Mouse (Mus musculus) liver, adult 2 months (tissue): ENCODE data around the gene Ipcef1. TPM values are rescaled to one million over a fixed set of nuclear protein-coding genes. Genes with fewer than 3 reads are reported as not detected.

Experiments
- DNase-seq: peaks from one replicate; pipeline ENCODE4 v3.0.0-alpha.2; 2011; ENCODE audit warnings: low read depth, low spot score; ENCODE audit errors: extremely low read depth
- H3K27ac ChIP-seq: fragments of 200-500 bp; replicated peaks from 2 replicates; pipeline ENCODE4 v1.5.1; 2012; ENCODE audit warnings: low read depth, mild to moderate bottlenecking, control low read depth, inconsistent platforms, low read length; ENCODE audit not compliant: insufficient read depth
- H3K27me3 ChIP-seq: fragments of 200-500 bp; 2 replicates; pipeline ENCODE4 v1.6.1; 2012; ENCODE audit warnings: mild to moderate bottlenecking, moderate library complexity, low read length, inconsistent platforms; ENCODE audit not compliant: control insufficient read depth, insufficient read depth
- H3K36me3 ChIP-seq: fragments of 200-500 bp; 2 replicates; pipeline ENCODE4 v1.6.1; 2012; ENCODE audit warnings: low read length, inconsistent platforms; ENCODE audit not compliant: control insufficient read depth, insufficient read depth
- H3K4me1 ChIP-seq: fragments of 200-500 bp; 2 replicates; pipeline ENCODE4 v1.6.1; 2011; ENCODE audit warnings: low read length; ENCODE audit not compliant: control insufficient read depth, insufficient read depth
- H3K4me3 ChIP-seq: fragments of 200-500 bp; 2 replicates; pipeline ENCODE4 v1.5.1; 2011; ENCODE audit warnings: low read depth, mild to moderate bottlenecking, control low read depth, low read length, moderate library complexity; ENCODE audit not compliant: insufficient read depth
- H3K79me2 ChIP-seq: fragments of 200-500 bp; 2 replicates; pipeline ENCODE4 v1.6.1; 2012; ENCODE audit warnings: inconsistent platforms, mild to moderate bottlenecking, low read length, moderate library complexity; ENCODE audit not compliant: control insufficient read depth, insufficient read depth
- H3K9ac ChIP-seq: fragments of 200-500 bp; 2 replicates; pipeline ENCODE4 v1.6.1; 2012; ENCODE audit warnings: low read depth, mild to moderate bottlenecking, control low read depth, inconsistent platforms, low read length
- CTCF ChIP-seq: fragments of 200-500 bp; IDR thresholded peaks from 2 replicates; pipeline ENCODE4 v1.5.1; 2011; ENCODE audit warnings: low read depth, low read length, control low read depth
- POLR2A ChIP-seq: fragments of 200-500 bp; IDR thresholded peaks from 2 replicates; pipeline ENCODE4 v1.6.1; 2011; ENCODE audit warnings: low read length, control low read depth; ENCODE audit not compliant: insufficient read depth; ENCODE audit errors: extremely low read depth
- WGBS: fragments of 180-500 bp; shearing (Covaris S2); methylation state at CpG from one replicate; pipeline ENCODE4 v1.1.7; 2018; 5-methylcytosine and 5-hydroxymethylcytosine counted together
- polyA plus RNA-seq: library from polyadenylated mRNA; depleted of rRNA; stranded (reverse); fragments of >200 nt; gene quantifications from 2 replicates; pipeline ENCODE4 v1.2.3, GENCODE M21; 2012
- total RNA-seq: library from RNA; depleted of rRNA; stranded (reverse); fragments of >200 nt; gene quantifications from 2 replicates; pipeline ENCODE4 v1.2.3, GENCODE M21; 2014

Gene Ipcef1
- total and polyA plus RNA-seq, 2 experiments = 0.04 to 0.18 TPM

GRCm38 (mm10) chr10:6977843-6978242, 74.4 kb downstream of the Ipcef1 start:
- H3K9ac ChIP-seq = no peak overlapping the region
- no peaks in the 10 kb centered on the region for H3K36me3 ChIP-seq
- WGBS = 78% methylated on average over 2 of the region's 2 CpGs
- no peaks in the 10 kb centered on the region for H3K79me2 ChIP-seq
- no peak overlapping the region for H3K4me3 ChIP-seq
- TF ChIP-seq POLR2A = no peak
- TF ChIP-seq CTCF = no peak
- H3K4me1 ChIP-seq = no peaks in the 10 kb centered on the region
- no peak overlapping the region for H3K27ac ChIP-seq
- no peaks in the 10 kb centered on the region for H3K27me3 ChIP-seq
- no peak for DNase-seq

GRCm38 (mm10) chr10:6968334-6968733, 83.9 kb downstream of the Ipcef1 start:
- no peak overlapping the region for H3K4me3 ChIP-seq
- H3K27me3 ChIP-seq = no peaks in the 10 kb centered on the region
- no peaks in the 10 kb centered on the region for H3K4me1 ChIP-seq
- WGBS = 18% methylated on average over 1 of the region's 1 CpGs
- H3K27ac ChIP-seq = no peak overlapping the region
- H3K9ac ChIP-seq = no peak overlapping the region
- no peaks in the 10 kb centered on the region for H3K36me3 ChIP-seq
- TF ChIP-seq CTCF (no peak), POLR2A (no peak)
- no peaks in the 10 kb centered on the region for H3K79me2 ChIP-seq
- no peak for DNase-seq

- no peak overlapping the region for H3K9ac ChIP-seq
- TF ChIP-seq POLR2A (no peak), CTCF (no peak)
- H3K27ac ChIP-seq = no peak overlapping the region
- no peak overlapping the region for H3K4me3 ChIP-seq
- no peaks in the 10 kb centered on the region for H3K36me3 ChIP-seq
- H3K79me2 ChIP-seq = no peaks in the 10 kb centered on the region
- H3K4me1 ChIP-seq = no peaks in the 10 kb centered on the region
- no peak for DNase-seq
- no peaks in the 10 kb centered on the region for H3K27me3 ChIP-seq
- WGBS = 90% methylated on average over 8 of the region's 8 CpGs
Observed at GRCm38 (mm10) chr10:6967588-6968242, 84.6 kb downstream of the Ipcef1 start.

GRCm38 (mm10) chr10:6958791-6959190, 93.5 kb downstream of the Ipcef1 start:
- DNase-seq = no peak
- no peaks in the 10 kb centered on the region for H3K36me3 ChIP-seq
- WGBS = 80% methylated on average over 5 of the region's 5 CpGs
- no peaks in the 10 kb centered on the region for H3K4me1 ChIP-seq
- H3K4me3 ChIP-seq = no peak overlapping the region
- no peaks in the 10 kb centered on the region for H3K27me3 ChIP-seq
- no peaks in the 10 kb centered on the region for H3K79me2 ChIP-seq
- no peak overlapping the region for H3K27ac ChIP-seq
- H3K9ac ChIP-seq = no peak overlapping the region
- no peak for TF ChIP-seq POLR2A
- no peak for TF ChIP-seq CTCF

- no peak overlapping the region for H3K27ac ChIP-seq
- 84% methylated on average over 2 of the region's 2 CpGs for WGBS
- no peak for DNase-seq
- no peak for TF ChIP-seq CTCF
- no peak for TF ChIP-seq POLR2A
- no peak overlapping the region for H3K9ac ChIP-seq
- no peaks in the 10 kb centered on the region for H3K4me1 ChIP-seq
- no peak overlapping the region for H3K4me3 ChIP-seq
- no peaks in the 10 kb centered on the region for H3K36me3 ChIP-seq
- H3K27me3 ChIP-seq = no peaks in the 10 kb centered on the region
- no peaks in the 10 kb centered on the region for H3K79me2 ChIP-seq
Observed at GRCm38 (mm10) chr10:6956357-6956756, 95.9 kb downstream of the Ipcef1 start.

GRCm38 (mm10) chr10:6954533-6954932, 97.7 kb downstream of the Ipcef1 start:
- no peak overlapping the region for H3K9ac ChIP-seq

More at GRCm38 (mm10) chr10:6954533-6954932, 97.7 kb downstream of the Ipcef1 start:
- no peak overlapping the region for H3K27ac ChIP-seq
- no peak for DNase-seq
- H3K27me3 ChIP-seq = no peaks in the 10 kb centered on the region
- no peaks in the 10 kb centered on the region for H3K36me3 ChIP-seq
- TF ChIP-seq POLR2A (no peak), CTCF (no peak)
- H3K4me1 ChIP-seq = no peaks in the 10 kb centered on the region
- no peaks in the 10 kb centered on the region for H3K79me2 ChIP-seq
- H3K4me3 ChIP-seq = no peak overlapping the region
